Mouse (Mus musculus): ENCODE data around the gene Ugp2.

Ugp2 gene

GRCm38 (mm10) chr11:21371122-21371806 lies at the start of gene Ugp2:
Ugp2 (minus strand) TSS chr11:21371201.
- POLR2A ChIA-PET = interaction anchor here in 3 of 4 experiments (0.5 to 1.2 kb wide), 5 partner anchors 63 to 687 kb away, joined by 3 to 6 read pairs (median 3); no protein-coding TSS in a partner anchor

GRCm38 (mm10) chr11:21414911-21415381 lies 43.9 kb upstream of the Ugp2 start:
- CTCF ChIA-PET = no interaction called here
- POLR2A ChIA-PET = no interaction called here

More at GRCm38 (mm10) chr11:21371122-21371806, at the start of gene Ugp2:
- CTCF ChIA-PET = interaction anchor here in 1 of 4 experiments (0.7 kb wide), 1 partner anchor 1593 kb away, joined by 3 read pairs; no protein-coding TSS in a partner anchor

- POLR2A ChIA-PET = interaction anchor here in 2 of 4 experiments (0.5 to 0.6 kb wide), 2 partner anchors 30 to 65 kb away, joined by 3 to 4 read pairs; no protein-coding TSS in a partner anchor
- CTCF ChIA-PET = interaction anchor here in 1 of 4 experiments (0.5 kb wide), 1 partner anchor 272 kb away, joined by 3 read pairs; no protein-coding TSS in a partner anchor
Measured at GRCm38 (mm10) chr11:21406668-21407067, 35.7 kb upstream of the Ugp2 start.

- ChIA-PET POLR2A (interaction anchor here in 1 of 4 experiments (0.6 kb wide), 1 partner anchor 65 kb away, joined by 4 read pairs; no protein-coding TSS in a partner anchor), CTCF (interaction anchor here in 1 of 4 experiments (0.5 kb wide), 1 partner anchor 273 kb away, joined by 3 read pairs; no protein-coding TSS in a partner anchor)
Measured at GRCm38 (mm10) chr11:21406141-21406540, 35.1 kb upstream of the Ugp2 start.

- ChIA-PET CTCF (no interaction called here), POLR2A (no interaction called here)
Measured at GRCm38 (mm10) chr11:21403877-21404276, 32.9 kb upstream of the Ugp2 start.

GRCm38 (mm10) chr11:21402481-21403254 lies 31.7 kb upstream of the Ugp2 start:
- POLR2A ChIA-PET = no interaction called here
- CTCF ChIA-PET = no interaction called here

- ChIA-PET POLR2A (no interaction called here), CTCF (no interaction called here)
Measured at GRCm38 (mm10) chr11:21401248-21401647, 30.2 kb upstream of the Ugp2 start.

GRCm38 (mm10) chr11:21399186-21399681 lies 28.2 kb upstream of the Ugp2 start:
- ChIA-PET CTCF (interaction anchor here in 1 of 4 experiments (0.6 kb wide), 2 partner anchors 10 to 249 kb away, joined by 3 to 4 read pairs; no protein-coding TSS in a partner anchor), POLR2A (no interaction called here)

- ChIA-PET POLR2A (interaction anchor here in 1 of 4 experiments (0.7 kb wide), 1 partner anchor 31 kb away, joined by 3 read pairs; no protein-coding TSS in a partner anchor), CTCF (no interaction called here)
Measured at GRCm38 (mm10) chr11:21398464-21398863, 27.5 kb upstream of the Ugp2 start.

GRCm38 (mm10) chr11:21386790-21387189 lies 15.8 kb upstream of the Ugp2 start:
- ChIA-PET CTCF (no interaction called here), POLR2A (no interaction called here)

- ChIA-PET CTCF (no interaction called here), POLR2A (no interaction called here)
Measured at GRCm38 (mm10) chr11:21374096-21374495, 3.1 kb upstream of the Ugp2 start.

- ChIA-PET CTCF (no interaction called here), POLR2A (interaction anchor here in 3 of 4 experiments (0.6 to 1.3 kb wide), 8 partner anchors 32 to 181 kb away, joined by 3 to 4 read pairs (median 3); partner anchors contain the start of gene Vps54 (in 1 of the 3))
Measured at GRCm38 (mm10) chr11:21370399-21371121, 441 bp downstream of the Ugp2 start.

GRCm38 (mm10) chr11:21369248-21370016 lies 1.6 kb downstream of the Ugp2 start:
- ChIA-PET POLR2A (interaction anchor here in 2 of 4 experiments (0.6 to 2.3 kb wide), 10 partner anchors 9 to 131 kb away, joined by 3 to 6 read pairs (median 3); partner anchors contain the start of gene Vps54 (in 1 of the 2)), CTCF (no interaction called here)

- ChIA-PET POLR2A (interaction anchor here in 2 of 4 experiments (0.7 to 2.3 kb wide), 5 partner anchors 8 to 276 kb away, joined by 3 to 6 read pairs (median 3); no protein-coding TSS in a partner anchor), CTCF (no interaction called here)
Measured at GRCm38 (mm10) chr11:21368466-21368865, 2.5 kb downstream of the Ugp2 start.

- ChIA-PET POLR2A (interaction anchor here in 1 of 4 experiments (1.0 to 1.1 kb wide), 2 partner anchors 8 to 13 kb away, joined by 3 to 4 read pairs; no protein-coding TSS in a partner anchor), CTCF (no interaction called here)
Measured at GRCm38 (mm10) chr11:21363144-21363940, 7.7 kb downstream of the Ugp2 start.

- ChIA-PET POLR2A (interaction anchor here in 1 of 4 experiments (1.3 kb wide), 1 partner anchor 11 kb away, joined by 4 read pairs; no protein-coding TSS in a partner anchor), CTCF (no interaction called here)
Measured at GRCm38 (mm10) chr11:21351296-21351695, 19.7 kb downstream of the Ugp2 start.

- POLR2A ChIA-PET = interaction anchor here in 3 of 4 experiments (0.6 to 1.8 kb wide), 7 partner anchors 20 to 495 kb away, joined by 3 to 6 read pairs (median 3); no protein-coding TSS in a partner anchor
- CTCF ChIA-PET = interaction anchor here in 1 of 4 experiments (0.6 kb wide), 1 partner anchor 158 kb away, joined by 8 read pairs; no protein-coding TSS in a partner anchor
Measured at GRCm38 (mm10) chr11:21348890-21349289, 22.1 kb downstream of the Ugp2 start.
